Mouse (Mus musculus): ENCODE measurements at regions not wholly inside any gene's neighbourhood (a gene's known extent, or its start where the extent isn't known, plus 50 kb on each side); places are given as distances from the start of the nearest gene placed in this dataset.

DNA sequence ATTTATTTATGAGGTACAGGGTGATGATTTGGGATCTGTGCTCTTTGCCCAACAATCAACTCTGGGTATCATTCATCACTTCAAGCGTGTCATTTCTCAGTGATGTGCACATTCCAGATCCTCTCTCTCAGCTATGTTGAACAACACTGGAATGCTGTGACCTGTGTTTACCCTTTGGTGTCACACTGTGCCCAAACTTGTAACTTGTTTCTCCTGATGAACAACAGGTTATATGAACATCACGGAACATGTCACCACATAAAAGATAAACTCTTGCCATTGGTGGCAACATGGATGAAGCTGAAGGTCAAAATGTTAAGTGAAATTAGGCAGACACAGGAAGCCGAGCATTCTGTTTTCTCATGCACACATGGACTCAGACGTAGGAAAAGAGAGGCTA is 1330.9 kb upstream of the A1bg start:
- no peak for TF ChIP-seq CTCF (IDR thresholded peaks at IDR 0.05; ENCODE audit: borderline replicate concordance, control insufficient read depth, extremely low read depth, insufficient read depth, low read length, poor library complexity)
- TF ChIP-seq POLR2A (IDR thresholded peaks at IDR 0.05; ENCODE audit: control insufficient read depth, extremely low read depth, insufficient read depth, low read length, poor library complexity) = no peak
